Mouse (Mus musculus) 3134 (cell line): ENCODE data around the gene Uvrag.

ENCODE experiments used
- DNase-seq: peaks from one replicate; pipeline ENCODE4 v3.0.0-alpha.2; 2011; ENCODE audit warnings: low spot score; ENCODE audit not compliant: insufficient read length; ENCODE audit errors: extremely low read depth

Uvrag gene

DNA sequence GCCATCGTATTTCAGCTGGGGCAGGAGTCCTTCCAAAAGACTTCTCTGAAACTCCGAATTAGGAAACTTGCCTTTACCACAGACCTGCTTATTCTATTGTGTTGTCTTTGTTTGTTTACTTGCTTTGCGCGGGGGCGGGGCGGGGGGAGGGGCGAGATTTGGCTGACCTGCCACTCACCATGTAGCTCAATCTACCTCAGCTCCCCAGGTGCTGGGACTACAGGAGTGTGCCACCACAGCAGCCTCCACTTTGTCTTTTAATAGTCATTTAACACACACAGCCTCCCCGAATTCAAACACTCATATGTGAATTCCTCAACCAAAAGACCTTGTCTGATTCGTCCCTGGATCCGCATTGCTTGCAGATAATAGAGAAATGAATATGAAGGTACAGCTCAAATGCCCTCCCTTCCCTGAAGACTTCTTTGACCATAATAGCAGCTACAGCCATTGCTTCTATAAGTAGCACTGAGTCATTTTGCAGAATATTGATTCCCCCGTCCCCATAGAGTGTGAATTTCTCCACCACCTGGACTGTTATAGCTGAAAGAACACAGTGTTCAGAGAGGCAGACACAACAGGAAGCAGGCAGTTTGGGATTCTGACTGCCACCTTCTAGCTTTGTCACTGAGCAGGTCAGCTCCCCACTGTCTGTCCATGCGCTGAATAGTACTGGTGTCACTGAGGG lies 1.1 kb upstream of the Uvrag start:
- no peak for DNase-seq

DNA sequence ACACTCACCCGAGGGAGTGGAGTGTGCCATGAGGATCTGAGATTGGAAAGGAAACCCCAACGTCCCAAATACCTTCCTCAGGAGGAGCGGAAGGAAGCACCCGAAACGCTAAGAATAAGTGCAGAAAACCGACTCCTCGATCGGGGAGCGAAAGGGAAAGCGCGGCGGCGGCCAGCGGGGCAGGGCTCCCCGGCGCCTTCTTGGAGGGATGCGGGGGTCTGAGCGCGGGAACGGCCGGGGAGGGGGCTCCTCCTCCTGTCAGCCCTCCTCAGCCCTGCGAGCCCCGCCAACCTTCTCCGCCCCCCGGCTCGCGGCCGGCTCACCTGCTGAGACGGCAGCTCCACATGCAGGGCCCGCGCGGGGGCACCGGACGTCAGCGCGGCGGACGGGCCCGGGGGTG lies 430 bp downstream of the Uvrag start:
- no peak for DNase-seq

DNA sequence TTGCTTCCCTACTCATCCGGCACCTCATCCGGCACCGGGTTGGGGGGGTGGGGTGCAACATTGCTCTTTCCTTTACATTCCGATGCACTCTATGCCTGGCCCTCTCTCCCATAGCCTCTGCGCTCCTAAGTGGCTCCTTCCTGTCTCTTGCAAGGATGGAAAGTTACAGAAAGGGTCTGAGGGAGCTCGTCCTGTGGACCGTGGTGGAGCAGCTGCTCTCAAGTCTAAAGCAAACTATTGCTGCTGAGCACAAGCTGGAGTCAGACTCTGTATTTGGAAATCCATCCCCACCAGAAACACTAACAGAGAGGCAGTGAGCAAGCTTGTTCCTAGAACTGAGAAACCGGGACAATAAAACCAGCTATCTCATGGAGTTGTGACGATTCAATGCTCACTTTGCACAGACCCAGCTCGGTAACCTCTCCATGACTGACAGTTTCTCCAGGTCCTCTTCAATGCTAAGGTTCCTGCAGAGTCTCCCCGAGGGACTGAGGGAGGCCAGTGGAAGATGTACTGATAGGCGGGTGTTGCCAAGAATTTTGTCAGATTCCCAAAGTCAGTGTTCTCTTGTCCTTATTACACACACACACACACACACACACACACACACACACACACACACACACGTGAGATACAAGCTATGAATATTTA lies 975 bp downstream of the Uvrag start:
- peak; percentile 39 for DNase-seq

DNA sequence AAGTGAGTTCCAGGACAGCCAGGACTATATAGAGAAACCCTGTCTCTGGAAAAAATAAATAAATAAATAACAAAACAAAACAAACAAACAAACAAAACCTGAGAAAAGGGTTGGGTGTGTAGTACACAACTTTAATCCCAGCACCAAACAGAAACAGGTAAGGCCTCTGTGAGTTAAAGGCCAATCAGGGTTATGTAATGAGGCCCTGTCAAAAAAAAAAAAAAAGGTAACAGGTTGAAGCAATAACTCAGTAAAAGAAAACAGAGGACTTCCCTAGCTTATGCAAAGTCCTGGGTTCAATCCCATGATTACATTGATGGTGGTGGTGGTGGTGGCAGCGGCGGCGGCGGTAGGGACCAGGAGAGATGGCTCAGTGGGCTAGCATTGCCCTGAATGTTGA lies 3.4 kb downstream of the Uvrag start:
- DNase-seq = no peak

DNA sequence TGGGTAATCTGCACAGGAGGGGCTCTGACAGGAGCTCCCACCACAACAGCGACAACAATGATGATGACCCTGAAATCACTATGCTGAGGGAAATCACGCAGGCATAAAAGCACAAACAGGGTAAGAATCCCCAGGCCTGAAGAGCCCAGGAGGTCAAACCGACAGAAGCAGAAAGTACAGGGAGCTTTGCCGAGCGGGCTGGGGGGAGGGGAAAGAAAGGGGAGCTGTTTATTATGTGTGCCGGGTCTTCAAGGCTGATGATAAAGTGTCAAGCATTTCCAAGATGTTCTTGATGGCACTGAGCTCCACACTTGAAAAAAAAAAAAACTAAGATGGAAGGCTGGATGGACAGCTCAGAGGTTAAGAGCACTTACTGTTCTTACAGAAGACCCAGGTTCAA lies 4.2 kb downstream of the Uvrag start:
- no peak for DNase-seq

DNA sequence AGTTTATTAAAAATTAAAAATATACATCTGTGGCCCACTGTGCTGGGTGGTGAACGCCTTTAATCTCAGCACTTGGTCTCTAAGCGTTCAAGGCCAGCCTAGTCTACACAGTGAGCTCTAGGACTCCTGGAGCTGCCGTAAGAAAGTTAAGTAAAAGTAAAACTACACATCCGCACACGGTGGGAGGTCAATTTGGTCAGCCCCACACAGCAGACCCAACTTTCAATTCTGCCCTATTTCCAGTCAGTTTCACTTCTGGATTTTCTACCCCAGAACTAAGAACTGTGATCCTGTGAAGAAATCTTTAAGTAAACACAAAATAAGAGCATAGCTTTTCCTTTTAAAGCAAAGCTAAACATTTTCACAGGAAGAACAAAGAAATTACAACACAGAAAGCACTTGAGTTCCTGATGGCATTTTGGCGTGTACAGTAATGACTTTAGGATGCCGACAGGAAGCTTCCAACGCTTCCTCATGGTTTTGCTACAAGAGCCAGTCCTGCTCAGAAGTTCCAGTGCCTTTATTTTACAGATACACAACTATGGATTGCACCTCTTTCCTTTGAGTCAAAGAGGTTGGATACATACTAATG lies 7.0 kb downstream of the Uvrag start:
- no peak for DNase-seq

DNA sequence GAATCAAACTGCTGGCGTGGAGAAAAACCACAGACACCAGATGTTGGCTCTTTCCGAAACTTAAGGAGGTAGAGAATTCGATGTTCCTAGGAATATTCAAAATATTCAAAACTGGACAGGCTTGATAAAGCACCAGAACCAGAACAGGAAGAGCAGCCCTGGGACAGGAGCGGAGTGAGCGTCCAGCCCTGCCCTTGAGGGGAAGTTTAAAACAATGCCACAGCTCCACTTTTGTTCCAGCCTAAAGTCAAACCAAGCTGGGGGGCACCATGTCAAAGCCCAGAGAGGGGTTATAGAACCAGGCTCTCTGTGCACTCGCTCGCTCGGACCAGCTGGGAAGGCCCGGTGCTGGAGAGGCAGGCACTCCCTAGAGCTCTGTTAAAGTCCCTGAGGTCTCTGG lies 8.3 kb downstream of the Uvrag start:
- DNase-seq = no peak

DNA sequence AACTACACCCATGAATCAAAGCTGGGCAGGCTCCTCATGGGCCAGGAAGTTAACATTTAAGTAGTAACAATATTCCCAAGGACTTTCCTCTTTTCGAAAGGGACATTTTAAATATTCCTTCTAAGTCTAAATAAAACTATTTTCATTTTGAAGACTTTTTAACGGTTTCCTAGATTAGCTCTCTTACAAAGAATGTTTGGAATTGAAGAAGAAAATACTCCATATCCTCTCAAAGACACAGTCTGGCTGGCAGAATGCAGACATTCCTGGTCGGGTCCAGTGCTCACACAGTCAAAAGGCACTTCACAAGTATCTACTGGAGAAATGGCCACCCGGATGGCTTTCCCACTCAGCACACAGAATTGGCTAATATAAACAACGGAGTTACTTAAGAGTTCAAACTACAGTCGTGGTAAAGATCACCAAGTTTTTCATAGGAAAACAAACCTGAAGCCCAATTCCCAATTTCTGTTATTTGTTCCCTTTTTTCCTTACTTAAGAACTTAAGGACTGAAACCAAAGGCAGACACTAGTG lies 9.1 kb downstream of the Uvrag start:
- no peak for DNase-seq

DNA sequence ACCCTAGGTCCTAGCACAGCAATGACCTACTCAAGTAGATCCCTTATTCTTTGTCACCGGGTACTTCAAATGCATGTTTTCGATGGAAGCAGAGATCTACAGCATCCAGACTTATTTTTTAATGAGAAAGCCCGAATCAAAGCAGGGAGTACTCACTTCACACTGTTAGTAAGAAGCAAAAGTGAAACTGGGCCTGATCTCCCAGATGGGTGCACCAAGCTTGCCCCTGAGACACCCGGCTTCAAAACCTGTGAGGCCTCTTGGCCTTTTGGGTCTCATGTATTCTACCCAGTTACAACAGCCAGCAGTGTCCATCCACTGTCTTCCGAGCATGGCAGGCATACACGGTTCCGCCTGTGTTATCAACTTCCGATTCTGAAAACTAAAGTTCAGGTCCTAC lies 12.0 kb downstream of the Uvrag start:
- DNase-seq = no peak

DNA sequence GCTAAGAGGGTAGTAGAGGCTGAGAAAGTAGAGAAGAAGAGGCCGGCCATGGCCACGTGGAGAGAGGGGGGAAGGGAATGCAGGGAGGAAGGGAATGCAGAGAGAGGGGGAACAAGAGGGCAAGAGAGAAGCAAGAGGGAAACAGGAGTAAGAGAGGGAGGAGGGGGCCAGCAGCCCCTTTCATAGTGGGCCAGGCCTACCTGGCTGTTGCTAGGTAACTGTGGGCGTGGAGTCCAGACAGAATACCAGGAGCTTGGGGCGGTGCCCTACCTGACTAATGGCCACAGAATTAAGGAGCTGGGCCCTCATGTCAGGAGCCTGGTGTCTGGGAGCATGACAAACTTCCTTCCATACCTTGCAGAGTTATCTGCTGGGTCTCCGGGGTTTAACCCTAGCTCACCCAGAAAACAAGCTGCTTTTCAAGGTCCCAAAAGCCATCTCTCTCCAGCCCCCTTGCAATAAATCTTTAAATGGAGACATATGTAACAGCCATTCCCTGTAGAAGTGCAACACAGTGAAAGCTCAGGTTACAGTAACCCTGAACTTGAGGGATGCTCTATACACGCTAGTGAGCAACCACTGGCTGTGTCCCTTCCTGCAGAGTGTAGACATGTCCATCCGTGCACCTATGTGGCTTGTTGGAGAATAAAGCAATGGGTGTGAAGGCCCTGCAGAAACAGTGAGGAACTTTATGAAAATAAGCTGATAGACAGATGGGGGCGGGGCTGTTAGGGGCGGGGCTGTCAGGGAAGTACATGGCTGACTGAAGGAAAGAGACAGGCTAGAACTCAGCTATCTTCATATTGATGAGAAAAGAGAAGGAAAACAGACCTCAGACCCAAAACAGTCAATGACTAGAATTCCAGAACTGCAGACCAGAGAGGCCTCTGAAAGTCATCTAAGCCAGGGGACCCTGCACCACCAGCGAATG lies 12.7 kb downstream of the Uvrag start:
- DNase-seq = no peak

DNA sequence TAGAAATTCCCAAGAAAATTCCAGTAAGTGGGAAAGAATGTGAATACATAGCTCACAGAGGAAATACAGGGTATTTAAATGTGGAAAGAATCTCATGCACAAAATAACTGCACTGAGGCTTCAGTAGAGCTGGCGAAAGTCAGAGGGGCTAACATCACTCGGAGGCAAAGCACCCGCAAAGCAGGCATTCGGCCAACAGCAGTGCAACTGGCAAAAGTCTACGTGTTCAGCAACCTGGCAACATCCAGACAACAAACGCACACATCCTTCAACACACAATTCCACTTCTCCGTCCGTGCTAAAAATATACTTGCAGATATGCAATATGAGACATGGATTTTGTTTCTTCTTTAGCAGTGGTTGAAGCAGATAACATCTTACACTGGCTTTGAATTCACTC lies 14.9 kb downstream of the Uvrag start:
- no peak for DNase-seq

DNA sequence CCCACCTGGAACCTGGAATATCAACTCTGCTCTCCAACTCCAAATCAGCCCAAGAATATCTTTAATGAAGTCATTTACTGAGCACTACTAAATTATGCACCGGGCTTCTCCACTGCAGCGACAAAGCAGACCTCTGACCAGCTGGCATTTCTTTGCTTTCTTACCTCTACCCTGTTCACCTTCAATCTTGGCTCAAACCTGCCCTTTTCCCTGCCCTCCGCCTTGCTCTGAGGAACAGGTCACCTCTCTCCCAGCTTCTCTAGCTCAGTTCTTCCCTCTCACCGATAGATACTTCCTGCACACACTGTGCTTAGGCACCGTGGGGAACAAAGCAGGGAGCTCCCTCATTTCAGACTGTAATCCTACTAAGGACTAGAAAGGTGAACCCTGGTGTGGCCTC lies 18.3 kb downstream of the Uvrag start:
- DNase-seq = no peak

DNA sequence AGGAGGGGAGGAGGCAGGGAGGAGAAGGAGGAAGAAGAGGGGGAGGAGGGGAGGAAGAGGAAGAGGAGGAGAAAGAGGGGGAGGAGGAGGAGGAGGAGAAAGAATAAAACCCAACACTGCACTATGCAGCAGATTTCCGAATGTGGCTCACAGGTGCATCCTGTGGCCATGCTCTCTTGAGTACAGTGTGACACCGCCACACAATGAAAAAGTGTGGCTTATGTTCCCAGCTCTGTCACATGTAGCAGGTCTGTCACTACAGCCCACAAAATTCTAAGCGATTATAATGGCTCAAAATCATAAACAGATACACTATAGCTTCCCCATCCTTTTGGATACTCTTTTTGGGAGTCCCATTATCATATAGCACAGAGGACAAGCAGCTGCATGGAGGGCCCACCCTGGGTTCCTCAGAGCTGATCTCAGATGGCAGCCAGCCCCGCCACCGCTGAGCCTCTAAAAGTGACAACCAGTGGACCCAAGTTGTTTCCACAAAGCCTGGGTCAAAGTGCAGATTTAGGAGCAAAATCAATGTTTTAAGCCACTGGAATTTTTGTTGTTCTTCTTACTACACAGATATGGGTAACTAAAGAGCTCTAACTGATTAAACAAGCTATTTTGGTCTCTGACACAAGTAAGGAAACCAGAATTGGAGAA lies 19.9 kb downstream of the Uvrag start:
- no peak for DNase-seq

DNA sequence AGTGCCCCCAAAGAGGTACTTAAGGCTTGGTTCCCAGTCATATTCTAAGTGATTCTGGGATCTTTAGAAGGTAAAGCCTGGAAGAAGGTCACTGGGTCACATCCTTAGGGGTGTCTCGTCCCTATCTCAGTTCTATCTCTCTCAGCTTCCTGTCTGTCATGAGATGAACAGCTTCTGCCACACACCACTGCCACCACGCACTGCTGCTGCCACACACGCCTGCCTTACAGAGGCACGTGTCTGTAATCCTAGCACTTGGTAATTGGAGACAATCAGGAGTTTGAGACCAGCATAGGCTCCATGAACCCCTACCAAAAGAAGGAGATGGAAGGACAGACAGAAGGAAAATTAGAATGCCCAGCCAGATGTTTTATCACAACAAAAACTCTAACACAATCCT lies 20.9 kb downstream of the Uvrag start:
- DNase-seq = no peak

DNA sequence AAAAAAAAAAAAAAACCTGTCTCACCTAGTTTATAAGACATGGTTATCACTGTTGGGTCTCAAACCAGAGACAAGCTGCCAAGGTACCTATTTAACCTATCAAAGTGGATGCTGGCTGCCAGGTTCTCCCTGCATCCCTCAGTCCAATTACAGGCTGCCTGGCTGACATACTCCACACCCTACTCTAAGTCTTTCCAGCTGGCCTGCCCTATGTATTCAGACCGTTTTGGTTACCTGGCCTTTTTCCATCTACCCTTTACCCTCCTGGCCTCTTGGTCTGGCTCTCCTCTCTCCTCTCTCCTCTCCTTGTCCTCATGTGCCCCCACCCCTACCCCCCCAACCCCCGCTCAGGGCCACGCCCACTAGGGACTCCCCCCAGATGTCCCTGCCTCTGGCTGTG lies 24.2 kb downstream of the Uvrag start:
- DNase-seq = no peak

DNA sequence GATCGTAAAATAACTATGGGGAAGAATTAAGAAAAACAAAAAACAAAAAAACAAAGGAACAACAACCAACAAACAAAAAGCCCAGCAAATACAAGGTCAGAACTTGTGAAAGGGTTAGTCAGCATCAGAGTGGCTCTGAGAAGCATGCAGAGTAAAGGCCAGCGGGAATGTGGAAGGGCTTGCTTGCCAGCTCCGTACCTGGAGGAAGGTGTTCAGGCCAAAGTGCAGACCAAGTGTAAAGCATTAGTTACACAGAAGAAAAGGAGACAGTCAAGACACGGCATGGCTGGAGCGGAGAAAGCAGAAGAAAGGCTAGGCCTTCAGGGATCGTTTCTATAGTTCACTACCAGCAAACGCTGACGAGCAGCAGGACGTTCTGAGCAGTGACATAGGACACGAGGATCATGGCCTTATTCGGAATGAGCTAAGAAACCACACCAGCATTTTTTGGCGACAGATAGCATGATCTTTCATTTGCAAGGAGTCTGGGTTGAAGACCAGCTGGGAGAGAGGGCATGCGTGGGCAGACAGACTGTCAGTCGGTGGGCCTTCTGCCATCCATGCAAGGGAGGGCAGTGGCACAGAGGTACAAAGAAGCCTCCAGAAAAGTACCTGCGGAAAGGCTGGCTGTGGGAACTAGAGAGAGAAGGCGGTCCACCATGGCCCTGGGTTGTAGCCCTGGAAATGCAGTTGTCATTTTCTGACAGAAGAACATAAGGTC lies 26.8 kb downstream of the Uvrag start:
- DNase-seq = no peak

DNA sequence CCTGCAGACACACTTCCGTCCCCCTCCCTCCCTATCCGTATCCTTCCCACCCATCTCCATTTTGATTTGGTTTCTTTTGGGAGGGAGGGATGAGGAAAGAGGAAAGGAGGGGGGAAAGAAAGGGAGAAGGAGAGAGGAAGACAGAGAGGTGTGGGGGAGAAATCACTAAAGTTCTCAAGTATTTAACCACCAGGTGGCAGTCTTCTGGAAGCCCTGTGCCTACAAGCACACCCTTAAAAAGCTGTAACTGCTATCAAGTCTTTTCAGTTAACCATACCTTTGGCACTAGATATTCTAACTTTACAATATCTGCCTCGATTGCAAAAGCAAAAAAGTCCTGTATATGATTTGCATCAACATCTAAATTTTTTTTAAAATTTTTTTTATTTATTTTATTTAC lies 33.4 kb downstream of the Uvrag start:
- no peak for DNase-seq

DNA sequence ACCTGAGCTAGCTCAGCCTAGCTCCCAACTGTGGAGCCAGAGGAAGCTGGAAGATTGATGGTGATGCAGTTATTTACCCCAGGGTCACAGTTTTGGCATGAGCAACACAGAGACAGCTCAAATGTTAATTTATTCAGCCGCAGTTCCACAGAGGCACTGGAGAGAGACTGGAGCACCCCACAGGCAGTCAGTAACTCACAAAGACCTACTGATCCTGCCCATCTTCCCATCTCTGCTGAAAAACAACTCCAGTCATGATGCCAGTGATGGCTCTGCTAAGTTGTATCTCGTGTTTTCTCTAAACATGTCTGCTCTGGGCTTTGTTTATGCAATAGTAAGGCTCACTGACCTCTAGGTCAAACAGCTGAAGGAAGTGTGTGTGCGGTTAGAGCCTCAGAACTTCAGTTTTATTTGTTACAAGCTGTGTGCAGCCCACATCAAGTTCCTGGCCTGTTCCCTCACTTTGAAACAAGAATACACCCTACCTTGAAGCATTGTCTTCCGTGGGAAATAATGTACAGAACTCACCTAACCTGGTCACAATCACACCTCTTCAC lies 34.1 kb downstream of the Uvrag start:
- DNase-seq = no peak

DNA sequence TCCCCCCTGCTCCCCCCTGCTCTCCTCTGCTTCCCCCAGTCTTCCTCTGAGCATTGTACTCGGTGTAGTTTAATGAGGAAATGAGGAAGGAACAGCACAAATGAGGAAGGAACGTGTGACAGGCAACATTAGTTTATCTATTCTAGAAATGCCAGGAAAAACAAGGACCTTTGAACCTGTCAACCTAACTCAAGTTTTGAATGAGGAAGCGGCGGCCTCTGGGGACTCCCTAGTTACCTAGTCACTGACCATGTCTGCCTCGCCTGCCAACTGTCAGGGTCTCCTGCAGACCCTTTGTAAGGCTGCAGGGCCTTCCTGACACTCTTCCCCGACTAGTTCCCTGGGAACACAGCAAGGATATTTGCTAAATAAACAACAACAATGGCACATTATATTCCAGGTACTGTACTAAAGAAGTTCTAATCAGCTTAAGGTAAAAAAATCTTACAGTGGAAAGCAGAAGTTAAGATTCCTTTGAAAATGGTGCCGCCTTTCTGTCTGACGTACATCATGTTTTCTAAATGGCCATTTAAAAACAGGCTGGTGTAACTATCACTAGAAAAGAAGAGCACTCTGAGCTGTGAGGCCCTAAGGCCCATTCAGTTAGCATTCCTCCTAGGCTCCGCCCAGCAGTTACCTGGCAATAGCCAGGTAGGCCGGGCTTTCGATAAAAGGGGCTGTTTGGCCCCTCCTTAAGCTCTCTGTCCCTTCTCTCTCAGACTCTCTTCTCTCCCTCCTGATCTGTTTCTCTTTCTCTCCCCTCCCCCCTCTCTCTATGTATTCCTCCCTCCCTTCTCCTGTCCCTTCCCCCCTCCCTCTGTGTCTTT lies 39.0 kb downstream of the Uvrag start:
- DNase-seq = no peak
